Mouse (Mus musculus) urinary bladder, postnatal 25 days (tissue): ENCODE results near the gene Lhfpl3.

ENCODE experiments used
- DNase-seq: peaks from one replicate; pipeline ENCODE4 v3.0.0; 2022; ENCODE audit warnings: low spot score

Gene Lhfpl3

GRCm38 (mm10) chr5:23140183-23140921, 394.5 kb downstream of the Lhfpl3 start:
- no peak for DNase-seq

- no peak for DNase-seq
Measured at GRCm38 (mm10) chr5:23153210-23153609, 407.4 kb downstream of the Lhfpl3 start.

GRCm38 (mm10) chr5:23154439-23154838, 408.6 kb downstream of the Lhfpl3 start:
- DNase-seq = no peak

- DNase-seq = no peak
Measured at GRCm38 (mm10) chr5:23165947-23166350, 420.1 kb downstream of the Lhfpl3 start.

GRCm38 (mm10) chr5:23166658-23167057, 420.8 kb downstream of the Lhfpl3 start:
- DNase-seq = no peak

GRCm38 (mm10) chr5:23189633-23190032, 443.8 kb downstream of the Lhfpl3 start:
- DNase-seq = no peak

- DNase-seq = no peak
Measured at GRCm38 (mm10) chr5:23196879-23197278, 451.0 kb downstream of the Lhfpl3 start.

- no peak for DNase-seq
Measured at GRCm38 (mm10) chr5:23213086-23213485, 467.2 kb downstream of the Lhfpl3 start.

GRCm38 (mm10) chr5:23214646-23215045, 468.8 kb downstream of the Lhfpl3 start:
- no peak for DNase-seq

- DNase-seq = no peak
Measured at GRCm38 (mm10) chr5:23219655-23220054, 473.8 kb downstream of the Lhfpl3 start.

- DNase-seq = peak; percentile 28
Measured at GRCm38 (mm10) chr5:23224759-23225536, 479.1 kb downstream of the Lhfpl3 start.

GRCm38 (mm10) chr5:23225621-23226020, 479.8 kb downstream of the Lhfpl3 start:
- no peak for DNase-seq

GRCm38 (mm10) chr5:23226753-23227152, 480.9 kb downstream of the Lhfpl3 start:
- DNase-seq = no peak

GRCm38 (mm10) chr5:23246974-23247373, 501.1 kb downstream of the Lhfpl3 start:
- DNase-seq = no peak

- no peak for DNase-seq
Measured at GRCm38 (mm10) chr5:23247784-23248183, 501.9 kb downstream of the Lhfpl3 start.

GRCm38 (mm10) chr5:23248303-23248702, 502.4 kb downstream of the Lhfpl3 start:
- DNase-seq = no peak

GRCm38 (mm10) chr5:23249896-23250875, 504.3 kb downstream of the Lhfpl3 start:
- DNase-seq = no peak

GRCm38 (mm10) chr5:23251462-23252224, 505.8 kb downstream of the Lhfpl3 start:
- peak; percentile 46 for DNase-seq

- no peak for DNase-seq
Measured at GRCm38 (mm10) chr5:23255816-23256418, 510.1 kb downstream of the Lhfpl3 start.

- no peak for DNase-seq
Measured at GRCm38 (mm10) chr5:23273309-23273708, 527.5 kb downstream of the Lhfpl3 start.

GRCm38 (mm10) chr5:23279364-23279763, 533.5 kb downstream of the Lhfpl3 start:
- DNase-seq = no peak
